Mouse (Mus musculus) kidney, embryonic 14.5 days (tissue): ENCODE data around the gene Bcar3. TPM values are rescaled to one million over a fixed set of nuclear protein-coding genes. Genes with fewer than 3 reads are reported as not detected.

Source experiments
- ATAC-seq: fragments of 200-750 bp; cut with Nextera tagmentation; 2 replicates; pipeline ENCODE4 v1.8.0; 2017; ENCODE audit warnings: moderate number of reproducible peaks, mild to moderate bottlenecking, moderate TSS enrichment, moderate library complexity; ENCODE audit not compliant: low FRiP score, low TSS enrichment
- H3K27ac ChIP-seq: fragments of 300-500 bp; sonication (generic); 2 replicates; pipeline ENCODE4 v1.5.1; 2014; ENCODE audit warnings: low read depth, mild to moderate bottlenecking, low read length, moderate library complexity, mixed read lengths
- H3K27me3 ChIP-seq: fragments of 300-500 bp; sonication (generic); 2 replicates; pipeline ENCODE4 v1.6.1; 2014; ENCODE audit warnings: mild to moderate bottlenecking, low read length; ENCODE audit not compliant: control insufficient read depth, insufficient read depth
- H3K36me3 ChIP-seq: fragments of 300-500 bp; sonication (generic); 2 replicates; pipeline ENCODE4 v1.6.1; 2014; ENCODE audit warnings: low read length, mixed read lengths; ENCODE audit not compliant: control insufficient read depth, insufficient read depth
- H3K4me1 ChIP-seq: fragments of 300-500 bp; sonication (generic); 2 replicates; pipeline ENCODE4 v1.6.1; 2014; ENCODE audit warnings: low read length, mixed read lengths; ENCODE audit not compliant: control insufficient read depth, insufficient read depth
- H3K4me2 ChIP-seq: fragments of 300-500 bp; sonication (generic); replicated peaks from 2 replicates; pipeline ENCODE4 v1.6.1; 2014; ENCODE audit warnings: low read depth, mild to moderate bottlenecking, low read length
- H3K4me3 ChIP-seq: fragments of 300-500 bp; sonication (generic); 2 replicates; pipeline ENCODE4 v1.5.1; 2014; ENCODE audit warnings: mild to moderate bottlenecking, low read length
- H3K9ac ChIP-seq: fragments of 300-500 bp; sonication (generic); 2 replicates; pipeline ENCODE4 v1.6.1; 2014; ENCODE audit warnings: low read depth, mild to moderate bottlenecking, low read length, moderate library complexity
- H3K9me3 ChIP-seq: fragments of 300-500 bp; sonication (generic); 2 replicates; pipeline ENCODE4 v1.6.1; 2016; ENCODE audit warnings: low read length; ENCODE audit not compliant: control insufficient read depth
- WGBS: fragments of 180-500 bp; shearing (Covaris S2); extraction: QIAGEN DNeasy Blood & Tissue Kit; methylation state at CpG from one replicate; pipeline ENCODE4 v1.1.7; 2014; 5-methylcytosine and 5-hydroxymethylcytosine counted together
- polyA plus RNA-seq: library from polyadenylated mRNA; unstranded; fragments of >200 nt; fragmentation: Nextera tagmentation; extraction: Ambion mirVana; gene quantifications from 2 replicates; pipeline ENCODE4 v1.2.1, GENCODE M21; 2014

Gene Bcar3
- polyA plus RNA-seq, 1 experiment from 2014 or later: 13.7 TPM

DNA sequence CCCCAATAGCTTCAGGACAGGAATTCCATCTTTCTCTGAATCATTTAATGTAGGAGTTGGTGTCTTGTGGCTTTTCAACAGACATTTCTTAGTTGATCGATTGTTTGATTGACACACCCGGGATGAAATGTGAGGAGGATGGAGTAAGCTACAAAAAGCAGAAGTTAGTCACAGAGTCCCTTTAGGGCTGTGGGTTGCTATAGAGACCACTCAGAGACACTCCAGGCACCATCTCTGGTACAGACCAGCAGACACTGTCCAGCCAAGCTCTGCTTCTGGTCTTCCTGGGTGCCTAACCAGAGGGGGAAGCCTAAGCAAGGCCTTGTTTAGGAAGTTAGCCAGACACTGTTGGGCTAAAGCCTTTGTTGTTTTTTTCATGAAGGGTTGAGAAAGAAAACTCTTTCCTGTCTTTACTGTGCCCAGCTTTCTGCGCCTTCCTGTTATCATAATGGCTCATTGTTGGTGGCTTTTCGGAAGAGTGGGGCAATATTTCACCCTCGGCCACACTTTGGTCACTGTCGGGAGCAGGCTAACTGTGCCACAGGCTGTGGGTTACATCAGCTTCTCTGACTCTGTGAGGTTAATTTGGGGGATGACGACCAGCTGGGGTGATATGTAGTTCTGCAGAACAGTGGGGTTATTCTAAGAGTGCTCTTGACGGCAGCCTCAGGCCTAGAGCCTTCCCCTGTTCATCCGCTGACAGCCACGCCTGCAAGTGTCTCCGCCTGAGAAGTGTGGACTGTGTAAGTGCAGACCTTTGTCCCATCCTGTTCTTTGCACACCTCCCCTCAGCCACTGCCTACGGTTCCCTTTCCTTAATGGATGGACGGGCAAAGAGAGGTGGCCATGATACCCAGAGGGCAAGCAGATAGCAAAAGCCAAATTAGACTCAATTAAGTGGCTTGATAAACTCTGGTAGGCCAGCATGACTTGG, 46.5 kb downstream of the Bcar3 start:
- ATAC-seq: no peak
- Histone ChIP-seq H3K27me3 (no peaks in the 10 kb centered on the region), H3K27ac (no peak overlapping the region), H3K4me3 (no peak overlapping the region), H3K4me1 (no peaks in the 10 kb centered on the region), H3K9me3 (no peaks in the 10 kb centered on the region), H3K9ac (no peak overlapping the region), H3K36me3 (no peaks in the 10 kb centered on the region), H3K4me2 (no peak overlapping the region)
- WGBS: 67% methylated on average over 13 of the region's 13 CpGs

DNA sequence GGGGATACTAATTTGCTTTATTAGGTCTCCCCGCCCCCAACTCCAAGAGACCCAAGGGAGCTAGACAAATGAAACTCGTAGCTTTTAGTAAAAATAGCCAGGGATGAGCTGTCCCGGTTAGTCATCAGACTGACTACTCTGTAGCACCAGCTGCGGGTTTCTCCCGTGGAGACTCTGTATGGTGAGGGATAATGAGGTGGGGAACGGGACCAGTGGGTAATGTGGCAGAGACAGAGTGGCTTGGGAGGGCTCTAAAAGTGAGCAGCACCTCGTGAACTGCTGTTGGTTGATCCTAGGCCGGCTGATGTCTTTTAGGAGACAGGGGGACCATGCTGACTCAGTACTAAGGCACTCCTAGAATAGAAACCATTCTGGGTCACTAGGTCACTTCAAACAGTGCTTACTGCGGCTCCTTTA, 49.5 kb downstream of the Bcar3 start:
- no peak overlapping the region for H3K27ac ChIP-seq
- H3K9ac ChIP-seq: no peak overlapping the region
- ATAC-seq: no peak
- WGBS: 68% methylated on average over 9 of the region's 9 CpGs
- no peak overlapping the region for H3K4me2 ChIP-seq
- no peaks in the 10 kb centered on the region for H3K4me1 ChIP-seq
- H3K36me3 ChIP-seq: no peaks in the 10 kb centered on the region
- no peaks in the 10 kb centered on the region for H3K9me3 ChIP-seq
- no peak overlapping the region for H3K4me3 ChIP-seq
- H3K27me3 ChIP-seq: no peaks in the 10 kb centered on the region

DNA sequence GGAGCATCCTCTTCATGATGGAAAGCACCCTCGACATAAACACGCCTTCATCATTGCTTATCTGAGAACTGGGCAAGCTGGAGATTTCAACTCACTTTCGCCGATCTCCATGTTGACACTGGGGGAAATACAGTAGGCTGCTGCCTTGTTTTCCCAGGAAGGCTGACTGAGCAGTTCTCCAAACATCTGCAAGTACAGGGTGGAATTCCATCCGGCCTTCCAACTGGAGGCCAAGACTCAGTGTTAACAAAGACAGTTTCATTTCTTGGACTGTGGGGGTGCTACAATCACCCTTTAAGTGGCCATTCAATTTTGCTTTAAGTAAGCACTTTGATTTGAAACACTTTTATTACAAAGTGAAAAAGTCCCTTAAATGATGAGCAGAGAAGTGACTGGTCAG, 50.4 kb downstream of the Bcar3 start:
- ATAC-seq: no peak
- H3K4me3 ChIP-seq: no peak overlapping the region
- 73% methylated on average over 5 of the region's 5 CpGs for WGBS
- H3K4me1 ChIP-seq: no peaks in the 10 kb centered on the region
- no peaks in the 10 kb centered on the region for H3K36me3 ChIP-seq
- H3K27me3 ChIP-seq: no peaks in the 10 kb centered on the region
- no peaks in the 10 kb centered on the region for H3K9me3 ChIP-seq
- no peak overlapping the region for H3K9ac ChIP-seq
- no peak overlapping the region for H3K27ac ChIP-seq
- H3K4me2 ChIP-seq: no peak overlapping the region

DNA sequence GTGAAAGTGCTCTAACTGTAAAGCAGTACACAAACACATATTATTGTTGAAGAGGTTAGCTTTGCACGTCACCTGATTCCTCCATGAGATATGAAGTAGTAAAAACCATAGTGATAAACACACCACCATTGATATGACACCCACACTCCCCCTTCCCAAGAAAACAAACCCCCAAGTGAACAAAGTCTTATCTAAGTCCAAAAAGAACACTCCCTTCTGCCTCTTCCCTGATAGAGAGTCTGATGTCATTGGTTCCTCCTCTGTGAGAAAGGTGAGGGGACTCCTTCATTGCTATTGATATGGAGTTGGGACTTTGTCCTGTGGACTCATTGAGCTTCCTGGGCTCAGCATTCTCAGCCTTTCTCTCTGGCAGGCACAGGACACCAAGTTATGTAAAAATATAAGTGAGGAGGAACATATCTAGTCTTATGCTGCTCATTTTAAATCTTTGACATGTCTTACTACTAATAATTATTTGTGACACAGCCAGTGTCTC, 52.1 kb downstream of the Bcar3 start:
- no peaks in the 10 kb centered on the region for H3K4me1 ChIP-seq
- WGBS: 74% methylated on average over 1 of the region's 1 CpGs
- no peak for ATAC-seq
- H3K4me3 ChIP-seq: no peak overlapping the region
- H3K4me2 ChIP-seq: no peak overlapping the region
- no peak overlapping the region for H3K9ac ChIP-seq
- H3K9me3 ChIP-seq: no peaks in the 10 kb centered on the region
- no peak overlapping the region for H3K27ac ChIP-seq
- no peaks in the 10 kb centered on the region for H3K36me3 ChIP-seq
- H3K27me3 ChIP-seq: no peaks in the 10 kb centered on the region

DNA sequence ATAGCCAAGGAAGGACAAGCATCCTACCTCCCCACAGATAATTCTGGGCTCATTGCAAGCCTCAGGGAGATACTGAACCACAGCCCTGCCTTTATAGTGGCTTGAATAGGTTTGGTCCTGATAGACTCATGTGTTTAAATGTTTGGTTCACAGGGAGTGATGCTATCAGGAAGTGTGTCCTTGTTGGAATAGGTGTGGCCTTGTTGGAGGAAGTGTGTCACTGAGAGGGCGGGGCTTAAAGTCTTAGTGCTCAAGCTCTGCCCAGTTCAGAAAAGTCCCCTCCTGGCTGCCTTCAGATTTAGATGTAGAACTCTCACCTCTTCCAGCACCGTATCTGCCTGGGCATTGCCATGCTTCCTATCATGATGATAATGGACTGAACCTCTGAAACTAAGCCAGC, 52.7 kb downstream of the Bcar3 start:
- 93% methylated on average over 2 of the region's 2 CpGs for WGBS
- no peak for ATAC-seq
- Histone ChIP-seq H3K27me3 (no peaks in the 10 kb centered on the region), H3K4me3 (no peak overlapping the region), H3K9me3 (no peaks in the 10 kb centered on the region), H3K9ac (no peak overlapping the region), H3K4me1 (no peaks in the 10 kb centered on the region), H3K27ac (no peak overlapping the region), H3K36me3 (no peaks in the 10 kb centered on the region), H3K4me2 (no peak overlapping the region)

DNA sequence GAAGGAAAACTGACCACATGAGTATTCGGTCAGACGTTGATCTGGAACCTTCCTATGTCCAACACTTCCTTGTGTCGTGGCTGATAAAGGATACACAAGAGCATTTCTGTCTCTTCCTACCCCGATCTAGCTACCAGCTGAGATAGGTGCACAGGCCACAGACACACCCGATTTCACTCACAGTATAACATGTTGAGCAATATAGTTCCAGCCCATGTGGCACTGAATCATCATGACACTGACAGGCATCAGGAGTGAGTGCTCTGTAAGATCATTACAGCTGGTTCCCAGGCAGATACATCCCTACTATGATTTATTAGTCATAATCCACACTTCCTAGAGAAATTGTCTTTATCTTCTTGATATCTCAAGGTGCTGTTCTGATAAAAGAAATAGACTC, 54.7 kb downstream of the Bcar3 start:
- WGBS: 90% methylated on average over 5 of the region's 5 CpGs
- H3K4me1 ChIP-seq: no peaks in the 10 kb centered on the region
- no peaks in the 10 kb centered on the region for H3K36me3 ChIP-seq
- no peak overlapping the region for H3K27ac ChIP-seq
- no peaks in the 10 kb centered on the region for H3K9me3 ChIP-seq
- no peak overlapping the region for H3K9ac ChIP-seq
- H3K27me3 ChIP-seq: no peaks in the 10 kb centered on the region
- no peak overlapping the region for H3K4me3 ChIP-seq
- no peak overlapping the region for H3K4me2 ChIP-seq
- ATAC-seq: no peak

DNA sequence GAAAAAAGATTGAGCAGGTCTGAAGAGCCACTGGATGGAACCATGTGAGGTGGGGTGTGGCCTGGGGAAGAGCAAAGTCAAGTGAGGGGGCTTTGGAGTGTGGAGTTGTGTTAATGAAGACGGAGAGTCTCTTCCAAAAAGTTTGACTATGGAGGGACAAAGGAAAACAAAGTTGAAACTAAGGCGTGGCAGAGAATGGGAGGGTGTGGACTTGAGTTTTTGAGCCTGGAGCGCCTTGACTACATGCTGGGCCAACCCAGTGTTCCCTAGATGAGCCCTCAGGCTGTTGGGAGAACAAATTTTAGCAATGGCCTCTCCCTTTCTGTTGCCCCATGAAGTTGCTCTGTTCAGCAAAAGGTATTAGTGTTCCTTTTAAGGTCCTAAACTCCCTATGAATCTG, 58.9 kb downstream of the Bcar3 start:
- ATAC-seq: no peak

DNA sequence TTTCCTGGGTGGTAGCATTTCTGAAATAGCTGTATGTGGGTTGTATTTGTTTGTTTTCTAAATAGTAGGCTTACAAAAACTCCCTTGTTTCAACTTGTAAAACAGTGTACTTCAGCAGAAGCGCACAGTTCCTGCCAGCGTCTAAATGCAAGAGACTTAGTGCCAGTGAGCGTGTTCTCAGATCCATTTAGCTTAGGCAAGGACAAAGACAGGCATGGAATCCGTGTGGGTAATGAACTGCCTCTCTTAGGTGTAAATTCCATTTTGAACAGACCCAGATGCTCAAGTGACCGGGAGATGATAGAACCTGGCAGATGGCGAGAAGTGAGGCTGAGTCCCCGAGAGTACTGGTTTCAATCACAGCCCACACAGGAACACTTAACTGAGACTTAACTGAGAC, 65.5 kb downstream of the Bcar3 start:
- Histone ChIP-seq H3K4me2 (no peak overlapping the region), H3K27me3 (no peaks in the 10 kb centered on the region), H3K9ac (no peak overlapping the region), H3K4me1 (peaks cover 6% of the 10 kb centered on the region; the same call in 1 of the 2 replicates), H3K4me3 (no peak overlapping the region), H3K9me3 (no peaks in the 10 kb centered on the region), H3K27ac (no peak overlapping the region), H3K36me3 (no peaks in the 10 kb centered on the region)
- 83% methylated on average over 7 of the region's 7 CpGs for WGBS
- no peak for ATAC-seq

More for the DNA sequence above, 58.9 kb downstream of the Bcar3 start:
- 75% methylated on average over 3 of the region's 3 CpGs for WGBS
- no peak overlapping the region for H3K4me3 ChIP-seq
- no peaks in the 10 kb centered on the region for H3K27me3 ChIP-seq
- no peaks in the 10 kb centered on the region for H3K9me3 ChIP-seq
- no peaks in the 10 kb centered on the region for H3K4me1 ChIP-seq
- no peak overlapping the region for H3K9ac ChIP-seq
- H3K4me2 ChIP-seq: no peak overlapping the region
- no peak overlapping the region for H3K27ac ChIP-seq
- H3K36me3 ChIP-seq: no peaks in the 10 kb centered on the region

DNA sequence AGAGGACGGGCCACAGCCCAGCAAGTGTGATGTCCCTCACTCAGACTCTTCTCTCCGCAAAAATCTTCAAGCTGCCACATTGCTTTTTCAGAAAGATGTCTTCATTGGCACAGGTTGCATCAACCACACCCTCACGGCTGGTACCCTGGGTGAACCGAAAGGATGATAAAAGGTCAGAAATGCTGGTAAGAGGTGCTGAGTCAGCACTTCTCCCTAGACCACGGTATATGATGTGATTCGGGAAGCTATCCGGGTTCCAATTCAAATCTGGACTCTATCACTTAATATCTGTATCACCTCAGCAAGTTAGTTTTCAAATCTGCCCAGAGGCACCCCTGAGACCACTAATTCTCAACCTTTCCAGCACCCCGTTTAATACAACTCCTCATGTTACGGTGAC, 66.0 kb downstream of the Bcar3 start:
- Histone ChIP-seq H3K9me3 (no peaks in the 10 kb centered on the region), H3K27me3 (no peaks in the 10 kb centered on the region), H3K36me3 (no peaks in the 10 kb centered on the region), H3K4me1 (peaks cover 7% of the 10 kb centered on the region), H3K9ac (no peak overlapping the region), H3K4me2 (no peak overlapping the region), H3K4me3 (no peak overlapping the region), H3K27ac (no peak overlapping the region)
- 90% methylated on average over 9 of the region's 9 CpGs for WGBS
- no peak for ATAC-seq
